Mouse (Mus musculus): ENCODE measurements at regions not wholly inside any gene's neighbourhood (a gene's known extent, or its start where the extent isn't known, plus 50 kb on each side); places are given as distances from the start of the nearest gene placed in this dataset.

- Histone ChIP-seq H3K27me3 (ENCODE audit: control insufficient read depth, insufficient read depth, low read length) (no peaks in the 10 kb centered on the region), H3K9me3 (ENCODE audit: control insufficient read depth, low read length) (no peaks in the 10 kb centered on the region), H3K27ac (no peak overlapping the region), H3K4me2 (ENCODE audit: low read depth) (no peak overlapping the region), H3K4me1 (replicated peaks; ENCODE audit: control insufficient read depth in 2 of 2, insufficient read depth in 2 of 2, low read length in 1 of 2) (no peaks in the 10 kb centered on the region), H3K36me3 (replicated peaks; ENCODE audit: control insufficient read depth, insufficient read depth, low read depth) (no peaks in the 10 kb centered on the region), H3K9ac (replicated peaks) (no peak overlapping the region), H3K4me3 (ENCODE audit: insufficient read depth in 1 of 2, low read depth in 2 of 2, low read length in 2 of 2) (no peak overlapping the region)
- no peak for ATAC-seq (ENCODE audit: insufficient read depth)
- WGBS (ENCODE audit: insufficient replicate concordance) = 59% methylated on average over 5 of the region's 5 CpGs
- TF ChIP-seq CTCF (IDR thresholded peaks at IDR 0.05; ENCODE audit: low read depth) (no peak), EP300 (IDR thresholded peaks at IDR 0.05; ENCODE audit: low read depth) (no peak)
- no peak for DNase-seq (ENCODE audit: low read depth in 3 of 3, low spot score in 3 of 3)
These were observed 168.7 kb downstream of the Gm12728 start for GRCm38 (mm10) chr4:105958331-105958730.

GRCm38 (mm10) chr4:105961686-105962360 is 172.2 kb downstream of the Gm12728 start:
- Histone ChIP-seq H3K27me3 (ENCODE audit: control insufficient read depth, insufficient read depth, low read length) (no peaks in the 10 kb centered on the region), H3K27ac (no peak overlapping the region), H3K4me2 (ENCODE audit: low read depth) (no peak overlapping the region), H3K36me3 (replicated peaks; ENCODE audit: control insufficient read depth, insufficient read depth, low read depth) (no peaks in the 10 kb centered on the region), H3K4me3 (ENCODE audit: insufficient read depth in 1 of 2, low read depth in 2 of 2, low read length in 2 of 2) (no peak overlapping the region), H3K4me1 (replicated peaks; ENCODE audit: control insufficient read depth in 2 of 2, insufficient read depth in 2 of 2, low read length in 1 of 2) (no peaks in the 10 kb centered on the region), H3K9me3 (ENCODE audit: control insufficient read depth, low read length) (no peaks in the 10 kb centered on the region), H3K9ac (replicated peaks) (no peak overlapping the region)
- WGBS (ENCODE audit: insufficient replicate concordance) = 59% methylated on average over 8 of the region's 8 CpGs
- TF ChIP-seq CTCF (IDR thresholded peaks at IDR 0.05; ENCODE audit: low read depth) (no peak), EP300 (IDR thresholded peaks at IDR 0.05; ENCODE audit: low read depth) (no peak)
- DNase-seq (ENCODE audit: low read depth in 3 of 3, low spot score in 3 of 3) (no peak), ATAC-seq (ENCODE audit: insufficient read depth) (no peak)

DNA sequence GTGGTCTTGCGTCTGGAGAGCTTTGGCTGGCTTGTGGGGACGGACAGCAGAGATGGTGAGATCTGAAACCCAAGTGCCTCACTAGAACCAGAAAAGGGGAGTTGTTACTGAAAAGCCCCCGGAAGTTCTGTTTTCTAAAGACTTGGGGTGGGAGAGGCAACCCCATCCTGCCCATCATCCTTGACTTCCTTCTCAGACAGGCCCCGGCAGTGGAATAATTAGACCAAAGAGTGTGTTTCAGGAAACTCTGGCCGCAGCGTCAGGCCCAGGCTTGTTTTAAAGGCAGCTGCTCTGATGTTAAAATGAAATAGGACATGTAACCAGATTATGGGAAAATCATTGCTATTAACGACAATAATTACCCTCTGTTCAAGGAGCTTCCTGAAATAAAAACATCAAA is 172.9 kb downstream of the Gm12728 start:
- H3K36me3 ChIP-seq (replicated peaks; ENCODE audit: control insufficient read depth, insufficient read depth, low read depth) = no peaks in the 10 kb centered on the region
- DNase-seq (ENCODE audit: low read depth in 3 of 3, low spot score in 3 of 3) = no peak
- no peak overlapping the region for H3K9ac ChIP-seq (replicated peaks)
- no peak for ATAC-seq (ENCODE audit: insufficient read depth)
- 37% methylated on average over 7 of the region's 7 CpGs for WGBS (ENCODE audit: insufficient replicate concordance)
- H3K4me3 ChIP-seq (ENCODE audit: insufficient read depth in 1 of 2, low read depth in 2 of 2, low read length in 2 of 2) = no peak overlapping the region
- H3K27ac ChIP-seq = no peak overlapping the region
- no peaks in the 10 kb centered on the region for H3K4me1 ChIP-seq (replicated peaks; ENCODE audit: control insufficient read depth in 2 of 2, insufficient read depth in 2 of 2, low read length in 1 of 2)
- H3K27me3 ChIP-seq (ENCODE audit: control insufficient read depth, insufficient read depth, low read length) = no peaks in the 10 kb centered on the region
- H3K9me3 ChIP-seq (ENCODE audit: control insufficient read depth, low read length) = no peaks in the 10 kb centered on the region
- H3K4me2 ChIP-seq (ENCODE audit: low read depth) = no peak overlapping the region
- no peak for TF ChIP-seq CTCF (IDR thresholded peaks at IDR 0.05; ENCODE audit: low read depth)

- no peak for DNase-seq (ENCODE audit: low read depth in 3 of 3, low spot score in 3 of 3)
These were observed 178.7 kb downstream of the Gm12728 start for GRCm38 (mm10) chr4:105968324-105968723.

DNA sequence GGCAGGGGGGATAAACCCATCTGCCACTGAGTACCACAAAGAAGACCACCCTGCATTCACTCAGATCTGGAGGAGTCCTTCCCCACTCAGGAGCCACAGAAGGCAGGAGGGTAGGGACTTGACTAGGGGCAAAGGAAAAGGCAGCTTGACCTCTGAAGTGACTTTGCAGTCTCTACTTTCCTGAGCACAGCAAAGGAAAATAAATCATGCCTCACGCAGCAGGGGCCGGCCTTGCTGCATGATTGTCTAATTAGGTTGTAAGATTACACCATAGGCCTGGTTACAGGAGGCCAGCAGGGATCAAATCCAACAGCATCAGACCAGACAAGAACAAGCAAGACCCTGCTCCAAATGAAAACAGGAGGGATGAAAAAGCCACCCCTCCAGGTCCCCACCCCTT is 180.0 kb downstream of the Gm12728 start:
- TF ChIP-seq CTCF (IDR thresholded peaks at IDR 0.05; ENCODE audit: low read depth) (no peak), EP300 (IDR thresholded peaks at IDR 0.05; ENCODE audit: low read depth) (no peak)
- Histone ChIP-seq H3K9me3 (ENCODE audit: control insufficient read depth, low read length) (no peaks in the 10 kb centered on the region), H3K9ac (replicated peaks) (no peak overlapping the region), H3K27ac (no peak overlapping the region), H3K4me1 (replicated peaks; ENCODE audit: control insufficient read depth in 2 of 2, insufficient read depth in 2 of 2, low read length in 1 of 2) (no peaks in the 10 kb centered on the region), H3K27me3 (ENCODE audit: control insufficient read depth, insufficient read depth, low read length) (no peaks in the 10 kb centered on the region), H3K36me3 (replicated peaks; ENCODE audit: control insufficient read depth, insufficient read depth, low read depth) (no peaks in the 10 kb centered on the region), H3K4me3 (ENCODE audit: insufficient read depth in 1 of 2, low read depth in 2 of 2, low read length in 2 of 2) (no peak overlapping the region), H3K4me2 (ENCODE audit: low read depth) (no peak overlapping the region)
- DNase-seq (ENCODE audit: low read depth in 3 of 3, low spot score in 3 of 3) (no peak), ATAC-seq (ENCODE audit: insufficient read depth) (no peak)
- 45% methylated on average over 2 of the region's 2 CpGs for WGBS (ENCODE audit: insufficient replicate concordance)

More at GRCm38 (mm10) chr4:105968324-105968723, 178.7 kb downstream of the Gm12728 start:
- no peaks in the 10 kb centered on the region for H3K4me1 ChIP-seq (replicated peaks; ENCODE audit: control insufficient read depth in 2 of 2, insufficient read depth in 2 of 2, low read length in 1 of 2)
- no peak overlapping the region for H3K4me2 ChIP-seq (ENCODE audit: low read depth)
- no peaks in the 10 kb centered on the region for H3K36me3 ChIP-seq (replicated peaks; ENCODE audit: control insufficient read depth, insufficient read depth, low read depth)
- H3K27me3 ChIP-seq (ENCODE audit: control insufficient read depth, insufficient read depth, low read length) = no peaks in the 10 kb centered on the region
- no peak overlapping the region for H3K4me3 ChIP-seq (ENCODE audit: insufficient read depth in 1 of 2, low read depth in 2 of 2, low read length in 2 of 2)
- WGBS (ENCODE audit: insufficient replicate concordance) = 57% methylated on average over 4 of the region's 4 CpGs
- TF ChIP-seq EP300 (IDR thresholded peaks at IDR 0.05; ENCODE audit: low read depth) (no peak), CTCF (IDR thresholded peaks at IDR 0.05; ENCODE audit: low read depth) (no peak)
- no peak overlapping the region for H3K9ac ChIP-seq (replicated peaks)
- H3K27ac ChIP-seq = no peak overlapping the region
- no peaks in the 10 kb centered on the region for H3K9me3 ChIP-seq (ENCODE audit: control insufficient read depth, low read length)
- no peak for ATAC-seq (ENCODE audit: insufficient read depth)

All from liver, embryonic 14.5 days (tissue).